Mouse (Mus musculus) gastrocnemius, postnatal 4 days (tissue): ENCODE measurements around the gene Amacr. TPM values are rescaled to one million over a fixed set of nuclear protein-coding genes. Genes with fewer than 3 reads are reported as not detected.

Source experiments
- total RNA-seq, 2 experiments: library from RNA; stranded (reverse); gene quantifications; 2 replicates each; pipeline ENCODE4 v1.2.3; 2021

Gene Amacr
- total RNA-seq, 2 experiments from 2014 or later: 19.0 to 22.1 TPM

Other genes starting within 250 kb of the Amacr start
- 100 to 1,000 TPM in 1 of 2 experiments, 10 to 100 TPM in 1; 88.6 to 108 TPM for gene C1qtnf3, start 29.4 kb upstream of the Amacr start, total RNA-seq
- under 1 TPM in 1 of 2 experiments, not detected in 1; 0.13 TPM for gene Slc45a2, start 19.0 kb downstream of the Amacr start, total RNA-seq
- gene Rxfp3, start 56.2 kb downstream of the Amacr start, total RNA-seq: under 1 TPM; 0.12 to 0.13 TPM
- gene Adamts12, start 83.0 kb downstream of the Amacr start, total RNA-seq: 10 to 100 TPM; 38.0 to 39.4 TPM